Mouse (Mus musculus): ENCODE data around the gene Dhx16.

The Dhx16 gene

DNA sequence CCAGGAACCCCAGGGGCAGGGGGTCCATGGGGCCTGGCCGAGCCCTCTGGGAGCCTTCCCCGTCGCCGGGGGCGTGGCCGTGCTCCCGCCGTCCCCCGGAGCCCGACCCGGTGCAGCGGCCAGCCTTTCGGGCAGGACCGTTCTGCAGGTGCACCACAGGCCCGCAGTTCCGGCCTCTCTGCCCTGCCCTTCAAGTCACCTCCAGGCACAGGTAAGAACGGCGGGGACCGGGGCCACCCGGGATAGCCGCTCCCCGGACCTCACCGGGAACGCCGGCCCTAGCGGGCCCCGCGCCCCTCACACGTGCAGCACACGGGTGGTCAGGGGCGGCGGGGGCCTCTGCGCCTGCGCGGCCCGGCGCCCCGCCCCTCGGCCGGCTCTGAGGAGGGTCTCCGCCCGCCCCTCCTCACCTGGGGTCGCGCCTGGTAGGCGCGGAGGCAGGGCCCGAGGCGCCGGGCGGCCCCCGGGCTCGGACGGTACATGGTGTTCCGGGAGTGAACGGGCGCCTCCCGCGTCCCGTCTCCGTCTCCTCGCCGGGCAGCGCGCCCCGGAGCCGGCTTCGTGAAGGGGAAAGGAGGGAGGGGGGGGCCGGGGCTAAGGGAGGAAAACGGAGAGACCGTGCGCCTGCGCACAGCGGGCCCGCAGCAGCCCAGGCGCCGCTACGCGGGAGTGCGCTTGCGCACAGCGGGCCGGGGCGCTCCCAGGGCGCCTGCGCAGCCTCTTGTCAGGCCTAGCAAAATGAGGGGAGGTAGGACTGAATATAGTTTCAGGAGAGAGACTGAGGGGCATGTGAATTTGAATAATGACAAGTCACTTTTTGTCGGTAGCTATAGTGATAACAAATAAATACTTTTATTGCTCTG lies 17.4 kb downstream of the Dhx16 start, which contains the start of gene 2310061I04Rik:
Gene 2310061I04Rik, minus strand, starts transcription at position 651 of the 863 bp plus-strand sequence.
- DNase-seq (ENCODE audit: low spot score in 2 of 2): peak; percentile 70 to 80

DNA sequence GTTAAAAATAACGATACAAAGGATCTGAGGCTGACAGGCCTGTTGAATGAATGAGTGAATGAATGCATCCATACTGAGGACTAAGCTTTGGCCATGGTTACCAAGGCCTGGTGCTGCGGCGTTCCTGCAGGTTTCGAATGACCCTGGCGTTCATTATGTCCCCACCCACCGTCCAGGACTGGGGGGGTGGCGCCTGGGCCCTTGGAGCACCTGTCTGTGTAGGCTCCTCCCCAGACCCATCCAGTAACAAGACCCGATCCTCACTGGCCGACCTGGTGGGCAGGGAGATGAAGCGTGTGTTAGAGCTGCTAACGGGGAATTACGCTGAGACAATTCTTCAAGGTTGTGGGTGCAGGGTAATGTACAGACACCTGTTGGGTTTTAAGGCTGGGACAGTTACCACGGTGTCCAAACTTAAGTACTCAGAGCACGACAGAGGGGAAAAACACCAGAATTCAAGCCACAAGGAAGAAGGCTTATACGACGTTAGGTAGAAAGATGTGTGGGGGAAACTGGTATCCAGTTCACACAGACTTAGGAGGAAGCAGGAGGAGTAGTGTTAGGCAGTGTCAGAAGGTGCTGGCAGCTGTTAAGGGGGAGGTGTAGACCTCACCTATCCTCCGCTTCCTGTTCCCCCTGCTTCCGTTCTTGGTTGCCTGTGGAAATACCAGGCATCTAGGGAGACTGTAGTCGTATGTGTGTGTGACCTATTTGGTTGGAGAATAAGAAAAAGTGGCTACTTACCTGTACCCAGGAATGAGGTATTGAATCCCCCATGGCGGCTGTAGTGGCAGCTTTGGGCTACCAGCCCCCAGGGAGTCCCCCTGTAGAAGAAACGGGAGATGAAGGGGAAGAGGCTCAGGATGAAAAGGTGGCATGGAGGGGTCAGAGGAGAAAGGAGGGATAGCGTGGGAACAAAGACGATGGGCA lies 18.3 kb downstream of the Dhx16 start:
- no peak for DNase-seq (ENCODE audit: low spot score in 2 of 2)

DNA sequence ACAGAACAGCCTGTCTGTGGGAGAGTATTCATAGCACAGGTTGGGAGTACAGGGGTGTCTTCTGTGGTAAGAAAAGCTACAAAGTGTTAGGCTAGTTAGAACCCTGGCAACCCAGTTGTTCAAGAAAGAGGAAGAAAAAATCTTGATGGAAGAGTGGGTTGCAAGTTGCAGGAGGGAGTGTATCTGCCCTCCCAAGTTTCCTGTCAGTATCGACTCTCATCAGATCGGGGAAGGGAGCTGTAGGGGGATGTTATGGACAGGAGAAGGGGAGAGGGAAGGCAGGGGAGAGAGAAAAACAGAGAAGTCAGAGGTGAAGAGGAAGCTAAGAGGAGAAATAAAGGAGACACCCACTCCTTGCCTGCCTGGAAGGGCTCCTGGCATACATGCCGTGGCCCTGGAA lies 21.0 kb downstream of the Dhx16 start:
- DNase-seq (ENCODE audit: low spot score in 2 of 2): no peak

DNA sequence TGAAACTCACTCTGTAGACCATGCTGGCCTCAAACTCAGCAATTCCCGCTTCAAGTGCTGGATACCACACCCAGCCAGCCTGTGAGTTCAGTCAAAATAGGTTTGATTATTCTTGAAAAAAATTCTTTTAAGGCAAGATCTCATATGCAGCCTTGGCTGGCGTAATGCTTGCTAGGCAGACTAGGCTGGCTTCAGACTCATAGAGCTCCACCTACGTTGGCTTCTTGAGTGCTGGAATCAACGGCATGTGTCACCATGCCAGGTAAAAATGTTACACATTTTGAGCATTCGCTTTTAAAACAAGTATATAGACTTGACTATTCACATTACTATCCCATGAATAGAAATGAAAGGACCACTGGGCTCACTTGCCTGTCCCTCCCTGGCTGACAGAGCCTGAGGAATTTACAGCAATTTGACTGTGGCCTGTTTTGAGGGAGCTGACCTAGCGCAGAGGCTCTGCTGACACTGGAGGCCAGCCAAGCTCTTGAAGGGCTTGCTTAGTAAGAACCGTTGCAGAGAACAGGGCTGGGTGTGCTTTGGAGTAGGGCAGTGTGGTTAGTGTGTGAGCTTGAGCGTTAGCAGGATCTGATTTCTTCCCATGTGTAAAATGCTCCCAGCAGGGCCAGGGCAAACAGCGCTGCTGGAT lies 23.8 kb downstream of the Dhx16 start:
- no peak for DNase-seq (ENCODE audit: low spot score in 2 of 2)

DNA sequence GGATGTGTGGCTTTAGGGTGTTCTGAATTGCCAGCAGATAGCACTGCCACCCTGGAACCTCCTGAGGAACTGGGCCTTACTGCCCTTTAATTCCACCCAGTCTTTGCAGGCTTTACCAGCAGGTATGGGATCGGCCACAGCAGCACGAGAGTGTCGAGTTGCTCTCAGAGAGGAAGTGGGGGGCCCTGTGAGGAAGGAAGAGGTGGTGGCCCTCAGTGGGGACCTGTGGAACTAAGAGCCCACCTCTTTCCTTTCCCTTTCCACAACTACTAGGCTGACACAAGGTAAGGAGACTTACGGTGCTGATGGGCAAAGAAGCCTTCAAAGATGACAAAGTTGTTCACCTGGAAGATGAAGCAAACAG lies 24.4 kb downstream of the Dhx16 start:
- DNase-seq (ENCODE audit: low spot score in 2 of 2): no peak

DNA sequence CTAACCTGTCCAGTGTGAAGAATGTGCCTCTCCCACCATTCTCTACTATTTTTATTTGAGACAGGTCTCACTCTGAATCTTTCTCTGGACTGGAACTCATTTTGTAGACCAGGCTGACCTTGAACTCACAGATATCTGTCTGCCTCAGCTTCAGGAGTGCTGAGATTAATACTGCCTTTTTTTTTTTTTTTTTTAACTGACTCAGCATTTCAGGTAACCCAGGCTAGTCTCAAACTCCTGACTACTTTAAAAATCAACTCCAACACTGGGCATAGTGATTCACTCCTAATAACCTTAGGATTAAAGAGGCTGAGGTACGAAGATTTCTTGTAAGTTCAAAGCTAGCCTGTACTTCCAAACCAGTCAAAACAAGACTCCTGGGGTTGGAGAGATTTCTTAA lies 26.0 kb downstream of the Dhx16 start:
- no peak for DNase-seq (ENCODE audit: low spot score in 2 of 2)

DNA sequence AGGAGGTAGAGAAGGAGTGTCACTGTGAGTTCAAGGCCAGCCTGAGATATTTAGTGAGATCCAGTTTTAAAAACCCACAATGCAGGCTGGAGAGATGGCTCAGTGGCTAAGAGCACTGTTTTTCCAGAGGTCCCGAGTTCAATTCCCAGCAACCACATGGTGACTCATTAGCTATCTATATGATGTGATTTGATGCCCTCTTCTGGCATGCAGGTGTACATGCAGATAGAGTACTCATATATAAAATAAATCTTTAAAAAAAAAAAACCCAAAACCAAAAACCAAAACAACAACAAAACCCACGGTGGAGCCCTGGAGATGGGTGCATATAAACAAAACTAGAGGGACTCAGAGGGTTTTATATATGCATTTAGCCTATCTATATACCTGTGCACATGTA lies 28.0 kb downstream of the Dhx16 start:
- no peak for DNase-seq (ENCODE audit: low spot score in 2 of 2)

DNA sequence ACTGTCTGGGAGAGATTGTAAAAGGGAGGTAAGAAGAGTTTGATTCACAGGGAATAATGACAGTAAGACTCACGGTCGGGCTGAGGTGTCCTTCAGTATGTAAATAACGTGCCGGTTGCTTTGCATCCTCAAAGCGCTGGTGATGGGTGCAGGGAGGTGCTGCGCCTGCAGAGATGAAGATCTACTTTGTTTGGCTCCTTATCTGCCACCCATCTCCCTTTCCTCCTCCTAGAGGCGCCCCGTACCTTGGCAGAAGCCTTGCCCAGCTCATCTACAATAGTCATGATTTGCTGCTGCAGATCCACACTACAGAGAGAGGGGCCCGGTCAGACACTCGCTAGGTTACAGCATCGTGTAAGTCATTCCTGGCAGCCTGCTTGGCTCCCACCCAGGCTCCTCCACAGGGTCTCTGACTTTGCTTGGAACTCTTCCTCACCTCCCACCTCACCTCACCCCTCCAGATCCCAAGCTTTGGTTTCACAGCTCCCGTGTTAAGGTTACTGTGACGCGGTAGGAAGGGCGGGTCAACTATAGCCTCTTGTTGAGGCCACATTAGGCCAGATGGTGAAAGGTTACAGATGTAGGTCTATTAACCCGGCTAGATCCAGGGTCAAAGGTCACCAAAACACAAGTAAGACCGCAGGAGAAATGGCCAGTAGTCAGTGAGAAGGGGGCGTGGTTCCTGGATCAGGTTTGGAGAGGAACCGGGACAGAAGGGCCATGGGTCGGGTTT lies 29.7 kb downstream of the Dhx16 start:
- no peak for DNase-seq (ENCODE audit: low spot score in 2 of 2)

DNA sequence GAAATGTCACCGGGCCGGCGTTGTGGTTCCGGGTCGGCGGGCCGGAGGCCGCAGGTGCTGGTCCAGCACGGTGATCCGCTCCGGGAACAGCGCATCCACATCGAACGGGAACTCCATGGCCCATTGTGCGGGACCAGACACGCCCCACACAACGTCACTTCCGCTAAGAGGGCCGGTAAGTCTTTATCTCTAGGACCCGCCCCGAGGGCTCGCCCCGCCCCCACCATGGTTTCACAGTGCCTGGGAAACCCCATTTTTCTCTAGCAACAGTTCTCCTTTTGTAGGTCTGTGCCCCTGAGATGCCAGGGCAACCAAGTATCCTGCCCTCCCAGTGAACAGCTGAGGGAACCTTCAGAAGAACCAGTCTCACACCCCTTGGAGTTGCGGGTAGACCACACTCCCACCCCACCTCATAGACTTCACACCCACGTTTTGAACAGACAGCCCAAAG lies 30.3 kb downstream of the Dhx16 start, which contains the start of gene Atat1:
Gene Atat1, minus strand, starts transcription at position 157 of the 451 bp plus-strand sequence.
- DNase-seq (ENCODE audit: low spot score in 2 of 2): peak; percentile 92 to 93

DNA sequence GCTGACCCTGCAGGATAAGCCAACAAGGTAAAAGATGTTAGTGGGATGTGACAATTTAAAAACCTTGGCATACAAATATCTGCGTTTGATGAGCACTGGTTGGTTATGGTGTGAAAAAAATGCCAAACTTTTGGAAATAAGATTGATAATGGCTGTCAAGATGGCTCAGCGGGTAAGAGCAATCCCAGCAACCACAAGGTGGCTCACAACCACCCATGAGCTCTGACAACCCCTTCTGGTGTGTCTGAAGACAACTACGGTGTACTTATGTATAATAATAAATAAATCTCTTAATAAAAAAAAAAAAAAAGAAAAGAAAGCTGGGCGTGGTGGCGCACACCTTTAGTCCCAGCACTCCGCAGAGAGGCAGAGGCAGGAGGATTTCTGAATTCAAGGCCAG lies 35.4 kb downstream of the Dhx16 start:
- no peak for DNase-seq (ENCODE audit: low spot score in 2 of 2)

DNA sequence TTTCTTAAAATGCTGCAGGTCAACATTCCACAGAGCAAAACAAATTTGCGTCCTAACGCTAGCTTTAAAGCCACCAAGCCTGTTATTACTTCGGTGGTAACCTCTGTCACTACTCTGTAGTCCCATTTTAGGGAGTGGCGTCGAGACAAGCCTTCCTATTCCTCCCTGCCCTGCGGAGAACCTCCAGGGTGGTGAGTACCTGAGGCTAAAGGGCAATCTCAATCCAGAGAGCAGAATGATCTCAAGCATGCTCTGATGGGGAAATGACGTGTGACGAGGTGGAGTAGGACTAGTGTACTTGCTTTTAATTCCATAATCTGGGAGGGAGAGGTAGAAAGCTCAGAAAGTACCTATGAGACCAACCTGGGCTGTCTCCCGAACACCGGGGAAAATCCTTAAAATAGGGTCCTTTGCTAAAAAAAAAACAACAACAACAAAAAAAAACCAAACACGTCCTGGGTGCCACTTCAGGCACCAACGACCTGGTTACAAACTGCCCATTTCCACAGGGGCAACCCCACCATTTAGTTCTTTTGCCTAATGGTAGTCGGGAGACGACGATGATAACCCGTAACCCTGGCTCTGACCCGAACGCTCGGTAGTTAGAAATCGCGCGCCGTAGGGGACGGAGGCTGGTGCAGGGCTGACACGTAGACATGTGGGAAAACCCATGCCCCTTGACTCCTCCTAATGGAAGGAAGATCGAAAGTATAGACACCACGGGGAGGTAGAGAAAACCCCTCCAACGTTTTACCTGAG lies 36.1 kb downstream of the Dhx16 start:
- no peak for DNase-seq (ENCODE audit: low spot score in 2 of 2)

DNA sequence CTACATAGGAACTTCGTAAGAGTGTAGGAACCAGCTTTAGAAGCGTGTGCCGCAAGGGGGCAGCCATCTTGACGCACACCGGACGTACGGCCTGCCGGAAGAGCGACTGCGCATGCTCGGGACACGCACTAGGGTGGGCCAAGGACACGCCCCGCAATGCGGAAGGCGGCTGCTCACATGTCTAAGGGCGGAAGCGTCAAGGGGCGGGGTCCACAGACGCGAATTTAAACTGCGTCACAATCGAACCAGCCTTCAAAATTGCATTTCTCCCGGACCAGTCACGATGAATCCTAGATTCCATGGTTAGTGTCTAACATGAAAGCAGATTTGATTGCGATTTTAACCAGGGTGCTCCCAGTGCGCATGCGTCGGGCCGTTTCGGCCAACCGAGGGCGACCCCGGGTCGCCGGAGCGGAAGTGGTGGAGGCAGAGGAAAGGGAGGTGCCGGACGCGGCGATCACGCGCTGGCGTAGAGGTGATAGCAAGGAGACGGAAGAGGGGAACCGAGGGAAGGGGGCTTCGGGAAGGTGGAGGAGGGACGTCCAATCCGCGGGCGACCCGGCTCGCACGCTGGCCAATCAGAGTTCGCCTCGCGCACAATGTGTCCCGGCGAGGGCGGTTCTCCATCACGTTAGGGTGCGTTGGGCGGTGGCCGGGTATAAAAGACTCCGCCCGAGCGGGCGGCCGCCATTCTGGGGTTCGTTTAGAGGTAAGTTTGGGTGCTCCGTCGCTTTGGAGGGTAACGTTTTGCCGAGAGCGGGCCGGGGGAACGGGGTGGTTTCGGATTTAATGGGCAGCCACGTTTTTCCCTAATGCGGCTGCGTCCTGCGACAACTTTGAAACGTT lies 36.9 kb downstream of the Dhx16 start, which contains the start of the genes Mrps18b and Ppp1r10:
Gene Mrps18b, minus strand, starts transcription at position 93 of the 846 bp plus-strand sequence.
Gene Ppp1r10, plus strand, starts transcription at position 138 of the 846 bp plus-strand sequence.
- DNase-seq (ENCODE audit: low spot score in 2 of 2): peak; percentile 97 to 99

DNA sequence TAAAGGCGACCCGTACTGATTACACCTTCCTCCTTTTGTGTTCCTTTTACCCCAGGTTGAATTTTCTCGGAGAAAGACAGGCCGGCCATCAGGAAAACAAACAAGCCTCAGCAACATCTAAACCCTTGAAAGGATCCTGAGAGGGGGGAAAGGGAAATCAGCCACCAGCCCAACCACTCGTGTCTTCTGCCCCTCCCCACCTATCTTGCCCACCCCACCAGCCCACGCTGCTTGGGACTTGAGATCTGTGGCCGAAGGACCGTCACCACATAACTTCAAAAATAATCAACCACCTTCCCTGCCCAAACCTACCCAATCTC lies 37.5 kb downstream of the Dhx16 start:
- no peak for DNase-seq (ENCODE audit: low spot score in 2 of 2)

DNA sequence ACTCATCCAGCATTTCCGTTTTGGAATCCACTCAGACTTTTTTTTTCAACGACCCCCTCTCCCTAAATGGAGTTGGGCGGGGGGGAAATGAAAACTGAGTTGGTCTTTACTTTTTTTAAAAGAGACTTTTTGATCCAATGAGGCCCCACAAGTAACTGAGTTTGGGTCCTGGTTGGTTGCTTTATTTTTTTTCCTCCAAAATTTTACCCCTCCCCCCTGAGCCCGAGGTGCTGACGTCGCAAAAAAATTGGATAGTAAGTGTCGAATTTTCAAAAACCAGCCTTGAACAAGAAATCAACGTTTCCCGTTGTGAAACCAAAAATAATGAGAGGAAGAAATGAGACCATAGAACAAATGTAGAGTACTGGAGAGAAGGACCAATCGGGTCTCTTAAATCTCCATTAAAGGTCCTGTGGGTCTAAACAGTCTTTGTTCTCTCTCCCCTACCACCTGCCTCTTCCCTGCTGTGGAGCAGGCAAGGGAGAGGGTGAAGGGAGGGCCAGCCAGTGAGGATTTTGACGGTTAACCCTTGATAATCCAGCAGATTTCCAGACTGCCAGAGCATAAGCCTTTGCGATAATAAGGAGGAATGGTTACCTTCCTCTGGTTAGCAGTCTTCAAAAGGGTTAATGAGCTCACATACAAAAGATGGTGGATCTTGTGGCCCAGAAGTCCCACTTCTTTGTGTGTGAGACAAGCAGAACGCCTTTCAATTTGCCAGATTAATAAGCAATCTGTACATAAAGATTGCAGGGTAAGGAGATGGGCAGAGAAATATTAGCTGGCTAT lies 38.0 kb downstream of the Dhx16 start:
- no peak for DNase-seq (ENCODE audit: low spot score in 2 of 2)

DNA sequence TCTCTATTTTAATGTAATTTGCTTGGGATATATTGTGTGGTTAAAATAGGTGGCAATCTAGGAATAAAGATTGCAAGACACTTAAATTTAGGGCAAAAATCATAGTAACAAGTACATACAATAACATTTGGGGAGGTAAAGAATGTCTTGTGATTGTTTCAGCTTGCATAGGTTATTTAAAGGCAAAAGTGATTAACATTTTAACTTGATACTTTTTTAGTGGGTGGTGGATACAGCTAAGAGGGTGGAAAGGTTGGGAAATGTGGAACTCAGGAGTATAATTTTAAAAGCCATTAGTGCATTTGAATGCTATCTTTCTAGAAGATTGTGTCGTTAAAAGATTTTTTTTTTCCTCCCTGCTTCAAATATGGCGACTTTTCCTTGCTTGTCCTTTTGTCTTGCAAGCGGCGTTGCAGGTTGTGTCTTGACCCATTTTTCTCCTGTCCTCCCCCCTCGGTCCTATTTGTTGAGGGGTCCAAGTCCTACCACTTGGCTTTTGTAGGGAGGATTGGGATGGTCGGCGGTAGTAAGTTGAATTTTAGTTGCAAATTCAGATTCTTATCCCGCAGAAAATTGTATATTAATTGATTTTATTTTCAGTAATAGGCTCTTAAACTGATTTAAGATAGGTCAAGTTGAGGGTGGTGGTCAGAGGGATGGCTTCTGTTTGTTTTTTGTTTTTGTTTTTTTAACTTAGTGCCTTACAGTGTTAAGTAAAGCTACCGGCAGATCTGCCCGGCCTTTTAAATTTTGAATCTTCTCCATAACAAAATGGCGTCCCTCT lies 38.8 kb downstream of the Dhx16 start:
- DNase-seq (ENCODE audit: low spot score in 2 of 2): no peak

DNA sequence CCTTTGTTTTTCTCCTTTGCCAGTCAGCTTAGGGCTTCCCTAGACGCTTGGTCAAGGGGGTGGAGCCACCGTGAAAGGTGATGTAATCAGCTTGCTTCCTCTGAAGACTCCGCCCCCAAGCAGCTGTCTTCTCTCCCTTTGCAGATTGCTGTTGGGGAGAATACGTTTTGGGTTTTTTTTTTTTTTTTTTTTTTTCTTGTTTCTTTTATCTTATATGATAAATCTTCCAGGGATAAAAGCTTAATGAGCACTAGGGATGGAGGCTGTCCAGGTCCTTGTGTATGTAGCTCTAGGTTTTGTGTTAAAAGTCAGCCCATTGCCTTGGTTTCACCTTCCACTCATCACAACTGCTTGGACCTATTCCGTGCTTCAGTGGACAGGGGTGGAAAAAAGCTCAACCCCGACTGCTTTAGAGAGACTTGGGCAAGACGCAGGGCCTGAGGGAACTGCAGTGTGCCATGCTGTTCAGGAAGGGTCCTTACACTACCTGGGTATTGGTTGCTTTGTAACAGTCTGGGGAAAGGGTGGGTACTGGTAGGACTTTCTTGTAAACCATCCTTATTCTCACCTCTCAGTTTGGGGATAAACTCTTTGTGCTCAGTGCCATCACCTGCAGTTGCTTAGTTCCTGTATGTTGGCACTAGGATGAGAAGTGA lies 39.6 kb downstream of the Dhx16 start:
- peak; percentile 70 to 85 for DNase-seq (ENCODE audit: low spot score in 2 of 2)

DNA sequence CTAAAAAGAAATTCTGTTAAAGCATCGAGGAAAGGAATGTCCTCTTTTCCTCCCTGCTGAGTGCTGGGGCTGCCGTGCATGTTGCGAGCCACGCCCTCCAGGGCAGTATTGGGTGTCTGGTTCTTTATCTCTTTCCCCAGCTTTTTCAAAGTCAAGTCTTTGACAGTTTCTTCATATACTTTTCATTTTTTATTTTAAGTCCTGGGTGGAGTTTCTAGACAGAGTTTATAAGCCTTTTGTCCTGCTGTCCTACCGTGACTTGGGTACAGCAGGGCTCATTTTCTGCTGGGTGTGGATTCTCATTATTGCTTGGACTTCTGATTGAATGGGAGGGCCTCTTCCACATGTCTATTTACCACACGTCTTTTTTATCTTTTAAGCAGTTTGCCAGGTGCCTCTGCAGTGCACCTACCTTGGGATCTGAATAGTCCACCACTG lies 40.3 kb downstream of the Dhx16 start:
- no peak for DNase-seq (ENCODE audit: low spot score in 2 of 2)

Data from frontal cortex, postnatal 25 days (tissue).